Comparison of ENCODE assay signal across 8 mouse cellular contexts in genomic region chr2:173000921-173001320, GRCm38 (mm10). TPM values are rescaled to one million over a fixed set of nuclear protein-coding genes. Genes with fewer than 3 reads are reported as not detected.
DNase-seq lines count a peak whose midpoint lies in the region; ATAC-seq and TF ChIP-seq lines count a peak whose summit lies in the region.

No protein-coding gene starts in this region.

- TF ChIP-seq EP300 in liver, postnatal 0 days (IDR thresholded peaks at IDR 0.05; ENCODE audit: low read depth) = no peak

- H3K27me3 ChIP-seq in kidney, postnatal 0 days (ENCODE audit: insufficient read depth, low read length) = no peaks in the 10 kb centered on the region
- no peaks in the 10 kb centered on the region for H3K27me3 ChIP-seq in liver, postnatal 0 days (ENCODE audit: insufficient read depth, low read length)

- no peak for TF ChIP-seq CTCF in kidney, postnatal 0 days (IDR thresholded peaks at IDR 0.05; ENCODE audit: low read depth)
- no peak for TF ChIP-seq CTCF in liver, postnatal 0 days (IDR thresholded peaks at IDR 0.05; ENCODE audit: low read depth)

- 0 out of 2 replicates have a peak, but pooled peaks cover 7% of the 10 kb centered on the region for H3K4me1 ChIP-seq in kidney, postnatal 0 days (replicated peaks; ENCODE audit: insufficient read depth, low read length)
- H3K4me1 ChIP-seq in liver, postnatal 0 days (ENCODE audit: insufficient read depth) = peaks cover 16% of the 10 kb centered on the region

- 11% methylated on average over 8 of the region's 8 CpGs for WGBS in kidney, postnatal 0 days
- 13% methylated on average over 8 of the region's 8 CpGs for WGBS in liver, postnatal 0 days (ENCODE audit: insufficient replicate concordance)

- H3K9ac ChIP-seq in kidney, postnatal 0 days (ENCODE audit: low read depth, low read length) = peak overlapping the region; percentile 94
- peak overlapping the region; percentile 97 for H3K9ac ChIP-seq in liver, postnatal 0 days (replicated peaks)

- no peak for ATAC-seq in kidney, postnatal 0 days (replicated peaks; ENCODE audit: low FRiP score, low read depth)
- peak; percentile 33 for ATAC-seq in granulocyte monocyte progenitor cell, adult 5-6 weeks (replicated peaks; ENCODE audit: poor library complexity, severe bottlenecking)
- no peak for ATAC-seq in liver, postnatal 0 days

- peaks cover 29% of the 10 kb centered on the region for H3K36me3 ChIP-seq in kidney, postnatal 0 days (ENCODE audit: insufficient read depth, low read length)
- peaks cover 33% of the 10 kb centered on the region for H3K36me3 ChIP-seq in liver, postnatal 0 days (replicated peaks; ENCODE audit: insufficient read depth, low read length)

- 0 out of 2 replicates have a peak overlapping the region, but pooled peaks have one; percentile 96 for H3K27ac ChIP-seq in kidney, postnatal 0 days
- H3K27ac ChIP-seq in liver, postnatal 0 days (ENCODE audit: low read depth) = peak overlapping the region; percentile 98; the same call in 1 of the 2 replicates

- peak overlapping the region; percentile 84 for H3K4me2 ChIP-seq in kidney, postnatal 0 days (ENCODE audit: low read length)
- H3K4me2 ChIP-seq in liver, postnatal 0 days (ENCODE audit: low read depth, low read length) = peak overlapping the region; percentile 97

- no peaks in the 10 kb centered on the region for H3K9me3 ChIP-seq in kidney, postnatal 0 days (replicated peaks; ENCODE audit: low read length)
- H3K9me3 ChIP-seq in liver, postnatal 0 days (ENCODE audit: low read length) = no peaks in the 10 kb centered on the region

- DNase-seq in kidney, postnatal 0 days (ENCODE audit: low spot score) = no peak
- DNase-seq in kidney, adult 9 months = no peak
- DNase-seq in ZHBTc4 (ENCODE audit: low read depth, low spot score) = peak; percentile 47
- no peak for DNase-seq in liver, postnatal 0 days
- DNase-seq in gastrocnemius, postnatal 10 days = no peak
- no peak for DNase-seq in right cerebral cortex, postnatal 14 days
- DNase-seq in thymus, postnatal 14 days = no peak

- peak overlapping the region; percentile 88 for H3K4me3 ChIP-seq in kidney, postnatal 0 days (replicated peaks; ENCODE audit: low read depth, low read length)
- H3K4me3 ChIP-seq in liver, postnatal 0 days (ENCODE audit: low read depth, low read length) = peak overlapping the region; percentile 100

RNA-seq across cellular contexts. Expression of gene Rae1, which starts 1.0 kb away (rescaled TPM):
- polyA plus RNA-seq in kidney, postnatal 0 days (2015; fragmentation: Nextera tagmentation; extraction: Ambion mirVana) = 117 and 124 TPM in 2 replicates
- total RNA-seq in granulocyte monocyte progenitor cell, adult 5-6 weeks (2014; fragmentation: Nextera tagmentation) = 95.2 and 147 TPM in 2 replicates
- total RNA-seq in granulocyte monocyte progenitor cell, adult 5-6 weeks (2017) = 71.2 and 75.6 TPM in 2 replicates
- 40.0 and 41.5 TPM in 2 replicates for polyA plus RNA-seq in liver, postnatal 0 days (2015; fragmentation: Nextera tagmentation; extraction: Ambion mirVana)
- 10 to 100 TPM; 27.9 to 31.5 TPM for total RNA-seq in gastrocnemius, postnatal 10 days (2021)

RNA-seq across cellular contexts. Expression of gene Rbm38, which starts 19.4 kb away (rescaled TPM):
- polyA plus RNA-seq in kidney, postnatal 0 days (2015; fragmentation: Nextera tagmentation; extraction: Ambion mirVana) = 20.9 and 21.2 TPM in 2 replicates
- total RNA-seq in granulocyte monocyte progenitor cell, adult 5-6 weeks (2014; fragmentation: Nextera tagmentation) = 127 and 197 TPM in 2 replicates
- total RNA-seq in granulocyte monocyte progenitor cell, adult 5-6 weeks (2017) = 38.8 and 60.4 TPM in 2 replicates
- 124 and 126 TPM in 2 replicates for polyA plus RNA-seq in liver, postnatal 0 days (2015; fragmentation: Nextera tagmentation; extraction: Ambion mirVana)
- total RNA-seq in gastrocnemius, postnatal 10 days (2021) = 100 to 1,000 TPM; 121 to 129 TPM

RNA-seq across cellular contexts. Expression of gene Spo11, which starts 23.4 kb away (rescaled TPM):
- polyA plus RNA-seq in kidney, postnatal 0 days (2015; fragmentation: Nextera tagmentation; extraction: Ambion mirVana) = 0.10 and 0.11 TPM in 2 replicates
- not detected in 2 replicates for total RNA-seq in granulocyte monocyte progenitor cell, adult 5-6 weeks (2014; fragmentation: Nextera tagmentation)
- not detected in 2 replicates for total RNA-seq in granulocyte monocyte progenitor cell, adult 5-6 weeks (2017)
- polyA plus RNA-seq in liver, postnatal 0 days (2015; fragmentation: Nextera tagmentation; extraction: Ambion mirVana) = 0.07 and 0.09 TPM in 2 replicates
- total RNA-seq in gastrocnemius, postnatal 10 days (2021) = not detected
